Mouse (Mus musculus) small intestine, adult 2 months (tissue): ENCODE data around the gene Vps13d.

Experiments used
- CTCF ChIP-seq: fragments of 200-500 bp; IDR thresholded peaks from 2 replicates; pipeline ENCODE4 v1.5.1; 2012; ENCODE audit warnings: low read depth, mild to moderate bottlenecking, control low read depth, inconsistent platforms, low read length, moderate library complexity, mixed read lengths; ENCODE audit not compliant: insufficient replicate concordance, insufficient read length; ENCODE audit errors: extremely low read depth
- POLR2A ChIP-seq: fragments of 200-500 bp; IDR thresholded peaks from 2 replicates; pipeline ENCODE4 v1.6.1; 2012; ENCODE audit warnings: low read depth, mild to moderate bottlenecking, control low read depth, inconsistent platforms, low read length, moderate library complexity

- TF ChIP-seq POLR2A (no peak), CTCF (no peak)
These were observed 36.9 kb upstream of the Vps13d start for GRCm38 (mm10) chr4:145231732-145232131.
